Mouse (Mus musculus) brain, embryonic 14.5 days (tissue): ENCODE data around the gene Rbm15b.

Source experiments
- CTCF ChIP-seq: fragments of 200-500 bp; IDR thresholded peaks from 2 replicates; pipeline ENCODE4 v1.5.1; 2012; ENCODE audit warnings: inconsistent platforms, mild to moderate bottlenecking, moderate library complexity, borderline replicate concordance; ENCODE audit not compliant: insufficient read depth, insufficient read length; ENCODE audit errors: extremely low read depth
- POLR2A ChIP-seq: fragments of 200-500 bp; IDR thresholded peaks from 2 replicates; pipeline ENCODE4 v1.6.1; 2012; ENCODE audit warnings: mild to moderate bottlenecking, inconsistent platforms, borderline replicate concordance; ENCODE audit not compliant: poor library complexity, insufficient read depth, insufficient read length, severe bottlenecking; ENCODE audit errors: extremely low read depth

- TF ChIP-seq POLR2A (no peak), CTCF (no peak)
These were observed 19.4 kb upstream of the Rbm15b start for GRCm38 (mm10) chr9:106906597-106906996.
